Mouse (Mus musculus): ENCODE data around the gene Npr2. TPM values are rescaled to one million over a fixed set of nuclear protein-coding genes. Genes with fewer than 3 reads are reported as not detected.

The Npr2 gene
- polyA plus RNA-seq, 1 experiment from 2014 or later = 15.5 TPM

GRCm38 (mm10) chr4:43656339-43657109 is 24.8 kb downstream of the Npr2 start, which contains the start of gene Hint2:
Gene Hint2, minus strand, starts transcription at chr4:43656466.
- Histone ChIP-seq H3K27ac (ENCODE audit: low read depth, low read length) (peak within 1 kb of the TSS; percentile 85), H3K36me3 (ENCODE audit: control insufficient read depth, insufficient read depth, low read length) (no peaks in the 10 kb centered on the region), H3K9me3 (ENCODE audit: control insufficient read depth, low read length) (no peaks in the 10 kb centered on the region), H3K27me3 (ENCODE audit: control insufficient read depth, insufficient read depth, low read length) (0 out of 2 replicates have a peak, but pooled peaks cover 2% of the 10 kb centered on the region), H3K9ac (ENCODE audit: low read length) (peak within 1 kb of the TSS; percentile 85), H3K4me3 (ENCODE audit: low read depth, low read length) (peak within 1 kb of the TSS; percentile 84), H3K4me2 (peak within 1 kb of the TSS; percentile 65), H3K4me1 (ENCODE audit: control insufficient read depth, insufficient read depth, low read length) (peaks cover 12% of the 10 kb centered on the region)
- DNase-seq (ENCODE audit: low spot score, missing footprints) = peak; percentile 98
- ATAC-seq (ENCODE audit: low FRiP score) = peak; percentile 97
- WGBS = 2% methylated on average over 33 of the region's 34 CpGs

DNA sequence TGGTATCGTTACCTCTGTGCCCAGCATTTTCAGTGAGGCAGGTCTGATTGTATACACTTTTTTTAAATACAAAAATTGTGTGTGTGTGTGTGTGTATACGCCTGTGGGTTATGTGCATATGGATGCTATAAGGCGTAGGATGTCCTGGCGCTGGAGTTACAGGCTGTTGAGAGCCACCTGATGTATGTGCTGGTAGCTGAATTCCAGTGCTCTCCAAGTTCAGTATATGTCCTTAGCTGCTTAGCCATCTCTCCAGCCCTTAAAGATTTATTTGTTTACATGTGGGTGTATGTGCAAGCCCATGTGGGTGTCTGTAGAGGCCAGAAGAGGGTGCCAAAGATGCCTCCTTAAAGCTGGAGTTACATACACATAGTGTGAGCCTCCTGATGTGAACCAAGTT is 25.4 kb downstream of the Npr2 start:
- Histone ChIP-seq H3K4me3 (ENCODE audit: low read depth, low read length) (peak overlapping the region; percentile 84), H3K36me3 (ENCODE audit: control insufficient read depth, insufficient read depth, low read length) (no peaks in the 10 kb centered on the region), H3K9me3 (ENCODE audit: control insufficient read depth, low read length) (no peaks in the 10 kb centered on the region), H3K27me3 (ENCODE audit: control insufficient read depth, insufficient read depth, low read length) (peaks cover 2% of the 10 kb centered on the region; the same call in 1 of the 2 replicates), H3K9ac (ENCODE audit: low read length) (no peak overlapping the region), H3K27ac (ENCODE audit: low read depth, low read length) (no peak overlapping the region), H3K4me1 (ENCODE audit: control insufficient read depth, insufficient read depth, low read length) (peaks cover 12% of the 10 kb centered on the region), H3K4me2 (peak overlapping the region; percentile 27)
- DNase-seq (ENCODE audit: low spot score, missing footprints) (peak; percentile 83), ATAC-seq (ENCODE audit: low FRiP score) (no peak)
- WGBS = 59% methylated on average over 4 of the region's 4 CpGs

DNA sequence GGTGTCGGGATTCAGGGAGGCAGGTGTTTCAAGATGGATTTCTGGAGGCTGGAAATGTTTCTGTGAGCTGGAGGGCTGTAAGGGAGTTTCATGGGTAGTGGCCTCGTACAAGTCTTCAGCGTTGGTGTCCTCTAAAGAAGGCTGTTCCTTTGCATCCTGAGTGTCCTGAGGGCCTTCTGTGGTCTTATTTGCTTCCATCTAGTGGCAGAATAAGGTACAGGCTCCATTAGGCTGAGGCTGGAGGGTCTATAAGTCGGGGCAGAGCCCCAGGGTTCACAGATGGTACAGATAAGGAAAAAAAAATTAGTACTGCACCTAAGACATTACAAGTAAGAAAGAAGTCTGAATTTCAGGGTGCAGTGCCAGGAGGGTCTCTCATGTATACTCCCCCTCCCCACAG is 34.7 kb downstream of the Npr2 start:
- WGBS = 21% methylated on average over 4 of the region's 4 CpGs
- no peaks in the 10 kb centered on the region; the same call in 1 of the 2 replicates for H3K4me1 ChIP-seq (ENCODE audit: control insufficient read depth, insufficient read depth, low read length)
- H3K36me3 ChIP-seq (ENCODE audit: control insufficient read depth, insufficient read depth, low read length) = no peaks in the 10 kb centered on the region
- no peak overlapping the region for H3K4me3 ChIP-seq (ENCODE audit: low read depth, low read length)
- no peak overlapping the region for H3K9ac ChIP-seq (ENCODE audit: low read length)
- H3K9me3 ChIP-seq (ENCODE audit: control insufficient read depth, low read length) = no peaks in the 10 kb centered on the region
- no peak overlapping the region for H3K27ac ChIP-seq (ENCODE audit: low read depth, low read length)
- ATAC-seq (ENCODE audit: low FRiP score) = no peak
- DNase-seq (ENCODE audit: low spot score, missing footprints) = no peak
- no peak overlapping the region for H3K4me2 ChIP-seq
- H3K27me3 ChIP-seq (ENCODE audit: control insufficient read depth, insufficient read depth, low read length) = peaks cover 9% of the 10 kb centered on the region; the same call in 1 of the 2 replicates

GRCm38 (mm10) chr4:43668782-43669427 is 37.2 kb downstream of the Npr2 start, which contains the start of the genes Tmem8b and Fam221b:
Gene Tmem8b, plus strand, starts transcription at chr4:43668971.
Gene Fam221b, minus strand, starts transcription at chr4:43669145.
- peak; percentile 94 for ATAC-seq (ENCODE audit: low FRiP score)
- DNase-seq (ENCODE audit: low spot score, missing footprints) = peak; percentile 98
- Histone ChIP-seq H3K27me3 (ENCODE audit: control insufficient read depth, insufficient read depth, low read length) (peaks cover 9% of the 10 kb centered on the region; the same call in 1 of the 2 replicates), H3K27ac (ENCODE audit: low read depth, low read length) (peak within 1 kb of the TSS; percentile 25; the same call in 1 of the 2 replicates), H3K4me1 (ENCODE audit: control insufficient read depth, insufficient read depth, low read length) (peaks cover 2% of the 10 kb centered on the region; the same call in 1 of the 2 replicates), H3K9ac (ENCODE audit: low read length) (peak within 1 kb of the TSS; percentile 79), H3K4me2 (peak within 1 kb of the TSS; percentile 77), H3K9me3 (ENCODE audit: control insufficient read depth, low read length) (no peaks in the 10 kb centered on the region), H3K4me3 (ENCODE audit: low read depth, low read length) (peak within 1 kb of the TSS; percentile 68), H3K36me3 (ENCODE audit: control insufficient read depth, insufficient read depth, low read length) (no peaks in the 10 kb centered on the region)
- under 1% methylated on average over 39 of the region's 41 CpGs for WGBS

GRCm38 (mm10) chr4:43669428-43669794 is 37.7 kb downstream of the Npr2 start:
- H3K4me2 ChIP-seq = peak overlapping the region; percentile 77
- no peaks in the 10 kb centered on the region for H3K9me3 ChIP-seq (ENCODE audit: control insufficient read depth, low read length)
- peaks cover 9% of the 10 kb centered on the region; the same call in 1 of the 2 replicates for H3K27me3 ChIP-seq (ENCODE audit: control insufficient read depth, insufficient read depth, low read length)
- ATAC-seq (ENCODE audit: low FRiP score) (peak; percentile 86), DNase-seq (ENCODE audit: low spot score, missing footprints) (peak; percentile 97)
- peak overlapping the region; percentile 68 for H3K4me3 ChIP-seq (ENCODE audit: low read depth, low read length)
- peaks cover 2% of the 10 kb centered on the region; the same call in 1 of the 2 replicates for H3K4me1 ChIP-seq (ENCODE audit: control insufficient read depth, insufficient read depth, low read length)
- WGBS = under 1% methylated on average over 25 of the region's 25 CpGs
- peak overlapping the region; percentile 79 for H3K9ac ChIP-seq (ENCODE audit: low read length)
- H3K27ac ChIP-seq (ENCODE audit: low read depth, low read length) = peak overlapping the region; percentile 25; the same call in 1 of the 2 replicates
- no peaks in the 10 kb centered on the region for H3K36me3 ChIP-seq (ENCODE audit: control insufficient read depth, insufficient read depth, low read length)

GRCm38 (mm10) chr4:43672070-43672469 is 40.3 kb downstream of the Npr2 start:
- WGBS = 0% methylated on average over 2 of the region's 2 CpGs
- Histone ChIP-seq H3K27me3 (ENCODE audit: control insufficient read depth, insufficient read depth, low read length) (no peaks in the 10 kb centered on the region), H3K4me3 (ENCODE audit: low read depth, low read length) (no peak overlapping the region), H3K9ac (ENCODE audit: low read length) (no peak overlapping the region), H3K9me3 (ENCODE audit: control insufficient read depth, low read length) (no peaks in the 10 kb centered on the region), H3K4me2 (no peak overlapping the region), H3K27ac (ENCODE audit: low read depth, low read length) (no peak overlapping the region), H3K36me3 (ENCODE audit: control insufficient read depth, insufficient read depth, low read length) (no peaks in the 10 kb centered on the region), H3K4me1 (ENCODE audit: control insufficient read depth, insufficient read depth, low read length) (peaks cover 2% of the 10 kb centered on the region; the same call in 1 of the 2 replicates)
- DNase-seq (ENCODE audit: low spot score, missing footprints) (peak; percentile 99), ATAC-seq (ENCODE audit: low FRiP score) (0 out of 2 replicates have a peak, but pooled peaks have one; percentile 10)

- H3K36me3 ChIP-seq (ENCODE audit: control insufficient read depth, insufficient read depth, low read length) = no peaks in the 10 kb centered on the region
These were observed 42.0 kb downstream of the Npr2 start for GRCm38 (mm10) chr4:43673703-43674102.

DNA sequence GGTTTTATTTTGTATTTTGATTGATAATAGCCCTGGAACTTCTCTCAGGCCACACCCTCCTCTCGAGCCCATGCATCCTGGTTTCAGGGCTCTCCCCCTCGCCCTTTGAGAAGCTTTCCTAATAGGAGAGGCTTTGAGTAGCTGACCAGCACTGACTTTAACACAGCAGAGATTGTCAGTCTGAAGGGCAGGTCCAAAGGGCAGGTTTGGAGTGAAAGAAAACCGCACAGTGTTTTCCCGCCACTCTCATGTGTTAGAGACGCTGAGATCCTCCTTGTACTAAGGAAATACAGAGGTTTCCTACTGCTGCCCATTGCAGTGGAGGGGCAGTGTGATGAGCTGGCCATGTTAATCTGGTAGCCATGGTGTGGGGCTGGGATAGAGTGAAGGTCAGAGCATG is 43.2 kb downstream of the Npr2 start:
- DNase-seq (ENCODE audit: low spot score, missing footprints) (no peak), ATAC-seq (ENCODE audit: low FRiP score) (no peak)
- H3K4me1 ChIP-seq (ENCODE audit: control insufficient read depth, insufficient read depth, low read length) = peaks cover 2% of the 10 kb centered on the region; the same call in 1 of the 2 replicates
- no peak overlapping the region for H3K27ac ChIP-seq (ENCODE audit: low read depth, low read length)
- no peaks in the 10 kb centered on the region for H3K27me3 ChIP-seq (ENCODE audit: control insufficient read depth, insufficient read depth, low read length)
- 81% methylated on average over 5 of the region's 5 CpGs for WGBS
- H3K9ac ChIP-seq (ENCODE audit: low read length) = no peak overlapping the region
- H3K36me3 ChIP-seq (ENCODE audit: control insufficient read depth, insufficient read depth, low read length) = no peaks in the 10 kb centered on the region
- H3K4me2 ChIP-seq = no peak overlapping the region
- H3K9me3 ChIP-seq (ENCODE audit: control insufficient read depth, low read length) = no peaks in the 10 kb centered on the region
- no peak overlapping the region for H3K4me3 ChIP-seq (ENCODE audit: low read depth, low read length)

More at GRCm38 (mm10) chr4:43673703-43674102, 42.0 kb downstream of the Npr2 start:
- Histone ChIP-seq H3K4me1 (ENCODE audit: control insufficient read depth, insufficient read depth, low read length) (peaks cover 2% of the 10 kb centered on the region; the same call in 1 of the 2 replicates), H3K4me2 (no peak overlapping the region), H3K9ac (ENCODE audit: low read length) (no peak overlapping the region), H3K27me3 (ENCODE audit: control insufficient read depth, insufficient read depth, low read length) (no peaks in the 10 kb centered on the region), H3K27ac (ENCODE audit: low read depth, low read length) (no peak overlapping the region), H3K9me3 (ENCODE audit: control insufficient read depth, low read length) (no peaks in the 10 kb centered on the region), H3K4me3 (ENCODE audit: low read depth, low read length) (no peak overlapping the region)
- DNase-seq (ENCODE audit: low spot score, missing footprints) (no peak), ATAC-seq (ENCODE audit: low FRiP score) (no peak)
- WGBS = 81% methylated on average over 8 of the region's 8 CpGs

Measured in midbrain, embryonic 11.5 days (tissue).